In the genomic region with DNA sequence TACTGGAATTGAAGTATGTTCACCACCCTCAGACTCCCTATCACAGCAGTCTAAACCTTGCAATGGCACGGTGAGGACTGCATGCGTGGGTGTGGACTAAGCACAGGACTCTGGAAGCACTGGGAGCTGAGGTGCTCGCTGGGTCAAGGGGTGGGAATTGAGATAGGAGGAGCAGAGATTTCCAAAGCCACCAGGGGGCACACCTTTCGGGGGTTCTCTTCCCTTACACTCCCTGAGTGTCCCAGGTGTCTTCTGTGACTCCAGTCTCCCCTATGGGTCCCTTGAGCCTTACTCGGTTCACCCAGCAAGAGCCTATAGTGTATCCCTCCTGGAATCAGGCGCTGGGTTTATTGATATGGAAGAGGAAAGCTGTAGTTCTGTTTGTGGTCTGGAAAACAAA, we compare ENCODE assay signal across 9 mouse cellular contexts. TPM values are rescaled to one million over a fixed set of nuclear protein-coding genes. Genes with fewer than 3 reads are reported as not detected.
DNase-seq lines count a peak whose midpoint lies in the region; ATAC-seq lines count a peak whose summit lies in the region.
"Had no signal": no experiment of that assay in that cellular context is flagged by ENCODE, and none has a peak within 500 bp of the region (broad histone marks: within the 10 kb centered on the region; RNA-seq: fewer than 3 reads in every experiment).

No protein-coding gene starts in this region.

- peak; percentile 47 to 53 for DNase-seq in kidney, postnatal 4 days
- no peak for DNase-seq in kidney, adult 8-10 months
- DNase-seq in A20 (ENCODE audit: low read depth, low spot score) (peak; percentile 39), ES-CJ7 (ENCODE audit: low read depth, low spot score) (peak; percentile 50)
- no peak for DNase-seq in spleen, adult 18-20 months
- DNase-seq: lung, postnatal 4 days had no signal

- ATAC-seq in megakaryocyte progenitor cell, adult 5-6 weeks (replicated peaks; ENCODE audit: poor library complexity) = peak; percentile 52; the same call in 1 of the 2 replicates
- no peak; the same call in 1 of the 2 replicates for ATAC-seq in granulocyte monocyte progenitor cell, adult 5-6 weeks (replicated peaks; ENCODE audit: poor library complexity, severe bottlenecking)

RNA-seq across cellular contexts. Expression of a gene that starts 8.1 kb away (rescaled TPM):
- 21.6 and 24.5 TPM in 2 replicates for total RNA-seq in megakaryocyte progenitor cell, adult 5-6 weeks (2015)
- 28.4 and 29.8 TPM in 2 replicates for total RNA-seq in megakaryocyte progenitor cell, adult 5-6 weeks (2017)
- total RNA-seq in granulocyte monocyte progenitor cell, adult 5-6 weeks (2014; fragmentation: Nextera tagmentation) = 30.3 and 35.3 TPM in 2 replicates
- 27.0 and 32.4 TPM in 2 replicates for total RNA-seq in granulocyte monocyte progenitor cell, adult 5-6 weeks (2017)

RNA-seq across cellular contexts. Expression of a gene that starts 8.7 kb away (rescaled TPM):
- 0.81 and 1.8 TPM in 2 replicates for total RNA-seq in megakaryocyte progenitor cell, adult 5-6 weeks (2015)
- 0.61 and 0.75 TPM in 2 replicates for total RNA-seq in megakaryocyte progenitor cell, adult 5-6 weeks (2017)
- 0.41 TPM in 1 of 2 replicates, not detected in the other for total RNA-seq in granulocyte monocyte progenitor cell, adult 5-6 weeks (2014; fragmentation: Nextera tagmentation)
- 0.78 and 1.8 TPM in 2 replicates for total RNA-seq in granulocyte monocyte progenitor cell, adult 5-6 weeks (2017)
- total RNA-seq: gastrocnemius, adult 18-20 months had no signal

RNA-seq across cellular contexts. Expression of a gene that starts 24.7 kb away (rescaled TPM):
- total RNA-seq in megakaryocyte progenitor cell, adult 5-6 weeks (2015) = 72.4 and 73.5 TPM in 2 replicates
- 107 and 108 TPM in 2 replicates for total RNA-seq in megakaryocyte progenitor cell, adult 5-6 weeks (2017)
- 78.2 and 87.0 TPM in 2 replicates for total RNA-seq in granulocyte monocyte progenitor cell, adult 5-6 weeks (2014; fragmentation: Nextera tagmentation)
- 90.9 and 120 TPM in 2 replicates for total RNA-seq in granulocyte monocyte progenitor cell, adult 5-6 weeks (2017)

RNA-seq across cellular contexts. Expression of a gene that starts 24.9 kb away (rescaled TPM):
- 5.1 and 7.8 TPM in 2 replicates for total RNA-seq in megakaryocyte progenitor cell, adult 5-6 weeks (2015)
- 1.6 and 1.9 TPM in 2 replicates for total RNA-seq in megakaryocyte progenitor cell, adult 5-6 weeks (2017)
- 1.5 and 7.7 TPM in 2 replicates for total RNA-seq in granulocyte monocyte progenitor cell, adult 5-6 weeks (2014; fragmentation: Nextera tagmentation)
- 0.47 TPM in 1 of 2 replicates, not detected in the other for total RNA-seq in granulocyte monocyte progenitor cell, adult 5-6 weeks (2017)

RNA-seq across cellular contexts. Expression of a gene that starts 36.1 kb away (rescaled TPM):
- 19.3 and 27.4 TPM in 2 replicates for total RNA-seq in megakaryocyte progenitor cell, adult 5-6 weeks (2015)
- 22.7 and 24.4 TPM in 2 replicates for total RNA-seq in megakaryocyte progenitor cell, adult 5-6 weeks (2017)
- total RNA-seq in granulocyte monocyte progenitor cell, adult 5-6 weeks (2014; fragmentation: Nextera tagmentation) = 11.4 and 13.9 TPM in 2 replicates
- 67.7 and 68.3 TPM in 2 replicates for total RNA-seq in granulocyte monocyte progenitor cell, adult 5-6 weeks (2017)

Comparison
In these comparisons a context has a peak if more than half of its experiments do, and no peak if none do; other contexts are left out.
1. DNase-seq: peak in kidney, postnatal 4 days (2 of 2), A20 (single experiment) and ES-CJ7 (single experiment); none in kidney, adult 8-10 months (0 of 2) and spleen, adult 18-20 months (0 of 2).